9 mouse cellular contexts compared by ENCODE assay signal in genomic region chr9:65823716-65824462, GRCm38 (mm10). TPM values are rescaled to one million over a fixed set of nuclear protein-coding genes. Genes with fewer than 3 reads are reported as not detected.
DNase-seq lines count a peak whose midpoint lies in the region; ATAC-seq and TF ChIP-seq lines count a peak whose summit lies in the region.
"Had no signal": no experiment of that assay in that cellular context is flagged by ENCODE, and none has a peak within 500 bp of the region (broad histone marks: within the 10 kb centered on the region; RNA-seq: fewer than 3 reads in every experiment).

No protein-coding gene starts in this region.

- peak overlapping the region; percentile 54 for H3K4me2 ChIP-seq in liver, embryonic 14.5 days (ENCODE audit: low read depth)
- H3K4me2 ChIP-seq: limb, embryonic 12.5 days had no signal

- H3K4me3 ChIP-seq in liver, embryonic 14.5 days (ENCODE audit: insufficient read depth in 1 of 2, low read depth in 2 of 2, low read length in 2 of 2), result peak overlapping the region in 1 of 2 experiments; percentile 12; a peak in 1 of 4 replicates
- H3K4me3 ChIP-seq: limb, embryonic 12.5 days had no signal

- peak overlapping the region; percentile 34; the same call in 1 of the 2 replicates for H3K9ac ChIP-seq in liver, embryonic 14.5 days (replicated peaks)
- H3K9ac ChIP-seq: limb, embryonic 12.5 days had no signal

- intact Hi-C loops in gastrocnemius, postnatal 14 days (cut with DNase I; ENCODE audit: low total_unique reads), result no loop called here

- peak overlapping the region; percentile 21; the same call in 1 of the 2 replicates for H3K27ac ChIP-seq in liver, embryonic 14.5 days
- H3K27ac ChIP-seq: limb, embryonic 12.5 days had no signal

- no peak for TF ChIP-seq CTCF in liver, embryonic 14.5 days (IDR thresholded peaks at IDR 0.05; ENCODE audit: low read depth)

- WGBS in liver, embryonic 14.5 days (ENCODE audit: insufficient replicate concordance), result 51% methylated on average over 10 of the region's 10 CpGs

- no peaks in the 10 kb centered on the region for H3K27me3 ChIP-seq in liver, embryonic 14.5 days (ENCODE audit: control insufficient read depth, insufficient read depth, low read length)
- H3K27me3 ChIP-seq: limb, embryonic 12.5 days had no signal

- H3K9me3 ChIP-seq in liver, embryonic 14.5 days (ENCODE audit: control insufficient read depth, low read length), result no peaks in the 10 kb centered on the region
- H3K9me3 ChIP-seq: limb, embryonic 12.5 days had no signal

- ATAC-seq in liver, embryonic 14.5 days (ENCODE audit: insufficient read depth), result no peak
- no peak for ATAC-seq in erythroid progenitor cell, adult 5-6 weeks (replicated peaks; ENCODE audit: low FRiP score, poor library complexity, severe bottlenecking)

- peak; percentile 39 to 43 for DNase-seq in cerebellum, adult 18-20 months
- no peak for DNase-seq in cerebellum, postnatal 4 days (ENCODE audit: low spot score in 2 of 2)
- peak; percentile 55 for DNase-seq in testis, postnatal 14 days (ENCODE audit: low spot score)
- DNase-seq in testis, postnatal 10 days (ENCODE audit: low spot score), result no peak
- DNase-seq in liver, embryonic 14.5 days (ENCODE audit: low read depth in 3 of 3, low spot score in 3 of 3), result no peak
- DNase-seq in spleen, postnatal 14 days (ENCODE audit: low spot score in 2 of 2), result no peak
- DNase-seq in gastrocnemius, postnatal 14 days, result no peak

- peaks cover 39 to 43% of the 10 kb centered on the region in 2 experiments for H3K4me1 ChIP-seq in liver, embryonic 14.5 days (replicated peaks; ENCODE audit: control insufficient read depth in 2 of 2, insufficient read depth in 2 of 2, low read length in 1 of 2)

- no peak for TF ChIP-seq EP300 in liver, embryonic 14.5 days (IDR thresholded peaks at IDR 0.05; ENCODE audit: low read depth)

- no peaks in the 10 kb centered on the region for H3K36me3 ChIP-seq in liver, embryonic 14.5 days (replicated peaks; ENCODE audit: control insufficient read depth, insufficient read depth, low read depth)
- H3K36me3 ChIP-seq: limb, embryonic 12.5 days had no signal

RNA-seq across cellular contexts. Expression of gene Zfp609, which starts 3.5 kb away (rescaled TPM):
- 2.4 and 2.7 TPM in 2 replicates for polyA plus RNA-seq in liver, embryonic 14.5 days (2012; rRNA removed)
- 1.1 and 1.2 TPM in 2 replicates for polyA plus RNA-seq in liver, embryonic 14.5 days (2014; fragmentation: Nextera tagmentation; extraction: Ambion mirVana)
- 6.8 and 9.2 TPM in 2 replicates for total RNA-seq in erythroid progenitor cell, adult 5-6 weeks (2015; ENCODE audit: low replicate concordance)
- total RNA-seq in erythroid progenitor cell, adult 5-6 weeks (2017; ENCODE audit: low replicate concordance), result 2.4 and 2.8 TPM in 2 replicates
- 10 to 100 TPM; 15.8 to 18.8 TPM for total RNA-seq in gastrocnemius, postnatal 14 days (2021)

Comparison
In these comparisons a context has a peak if more than half of its experiments do, and no peak if none do; other contexts are left out.
1. DNase-seq: peak in cerebellum, adult 18-20 months (2 of 2) and testis, postnatal 14 days (single experiment); none in cerebellum, postnatal 4 days (0 of 2), testis, postnatal 10 days (single experiment), liver, embryonic 14.5 days (0 of 3), spleen, postnatal 14 days (0 of 2) and gastrocnemius, postnatal 14 days (single experiment).